Mouse (Mus musculus): Measurements from ENCODE around the gene Kif27.

GRCm38 (mm10) chr13:58337456-58337855 lies 21.5 kb downstream of the Kif27 start:
- TF ChIP-seq CTCF (IDR thresholded peaks at IDR 0.05; ENCODE audit: low read depth) (no peak), EP300 (IDR thresholded peaks at IDR 0.05; ENCODE audit: low read depth) (no peak)
